Mouse (Mus musculus): Measurements from ENCODE around the gene Gm20388.

- TF ChIP-seq CTCF (IDR thresholded peaks at IDR 0.05; ENCODE audit: borderline replicate concordance, insufficient read depth, low read depth, low read length) = no peak
- TF ChIP-seq POLR2A (IDR thresholded peaks at IDR 0.05; ENCODE audit: borderline replicate concordance, insufficient read depth, low read length) = no peak
Measured at GRCm38 (mm10) chr8:120419675-120420074, 509.0 kb downstream of the Gm20388 start.
